26 mouse cellular contexts compared by ENCODE assay signal in genomic region chr1:36266293-36266692, GRCm38 (mm10). TPM values are rescaled to one million over a fixed set of nuclear protein-coding genes. Genes with fewer than 3 reads are reported as not detected.
A peak's percentile ranks its signal among the peaks of the same experiment; 100 is the strongest.
DNase-seq lines count a peak whose midpoint lies in the region; ATAC-seq and TF ChIP-seq lines count a peak whose summit lies in the region.
"Had no signal": no experiment of that assay in that cellular context is flagged by ENCODE, and none has a peak within 500 bp of the region (broad histone marks: within the 10 kb centered on the region; RNA-seq: fewer than 3 reads in every experiment).

No protein-coding gene starts in this region.

- TF ChIP-seq CTCF in spleen, adult 2 months (IDR thresholded peaks at IDR 0.05; ENCODE audit: extremely low read depth, insufficient read depth, insufficient read length, insufficient replicate concordance) = no peak

- ATAC-seq in inflammation-experienced regulatory T-cells, adult 6 months = no peak
- ATAC-seq: activated CD4-positive, CD25-positive, alpha-beta regulatory T cell, adult 4 months; forebrain, embryonic 14.5 days; liver, embryonic 12.5 days; midbrain, embryonic 13.5 days had no signal

- no peak for TF ChIP-seq POLR2A in spleen, adult 2 months (IDR thresholded peaks at IDR 0.05; ENCODE audit: low read depth, low read length)

- no peak for DNase-seq in spleen, adult 2 months (ENCODE audit: low read depth in 1 of 2, low spot score in 2 of 2)
- DNase-seq in spleen, postnatal 4 days (ENCODE audit: low spot score in 2 of 2) = no peak
- DNase-seq in cerebellum, adult 11 months = peak; percentile 86
- peak; percentile 95 for DNase-seq in cerebellum, adult 9-11 months
- DNase-seq in naive thymus-derived CD4-positive, alpha-beta T cell, adult 2 months (ENCODE audit: low read depth) = peak; percentile 36
- no peak for DNase-seq in heart, embryonic 10.5 days (ENCODE audit: low spot score)
- no peak for DNase-seq in layer of hippocampus, adult 11-12 months (ENCODE audit: low spot score)
- DNase-seq: adrenal gland, postnatal 14 days; B cell, adult 2 months; gastrocnemius, postnatal 10 days; heart, postnatal 10 days; kidney, adult 8-10 months; kidney, postnatal 14 days; layer of hippocampus, postnatal 36 days; lung, adult 18-20 months; lung, postnatal 10 days had no signal

- H3K27ac ChIP-seq in spleen, adult 2 months (ENCODE audit: insufficient read depth, low read length) = peak overlapping the region; percentile 83
- H3K27ac ChIP-seq in heart, embryonic 10.5 days = no peak overlapping the region
- H3K27ac ChIP-seq: embryonic facial prominence, embryonic 15.5 days; hindbrain, embryonic 12.5 days; limb, embryonic 13.5 days; liver, embryonic 12.5 days; midbrain, embryonic 13.5 days; neural tube, embryonic 13.5 days had no signal

- H3K36me3 ChIP-seq in spleen, adult 2 months (ENCODE audit: control insufficient read depth, insufficient read depth, low read length) = peaks cover 22% of the 10 kb centered on the region
- H3K36me3 ChIP-seq in heart, embryonic 10.5 days = no peaks in the 10 kb centered on the region
- H3K36me3 ChIP-seq: embryonic facial prominence, embryonic 15.5 days; heart, embryonic 12.5 days; hindbrain, embryonic 12.5 days; limb, embryonic 13.5 days; liver, embryonic 12.5 days; midbrain, embryonic 13.5 days; neural tube, embryonic 13.5 days had no signal

- H3K9me3 ChIP-seq in heart, embryonic 10.5 days = no peaks in the 10 kb centered on the region
- H3K9me3 ChIP-seq: embryonic facial prominence, embryonic 15.5 days; heart, embryonic 12.5 days; hindbrain, embryonic 12.5 days; limb, embryonic 13.5 days; liver, embryonic 12.5 days; midbrain, embryonic 13.5 days; neural tube, embryonic 13.5 days had no signal

- WGBS in spleen, adult 2 months = 45% methylated on average over 6 of the region's 6 CpGs
- WGBS in heart, embryonic 10.5 days = 81% methylated on average over 6 of the region's 6 CpGs

- peaks cover 53% of the 10 kb centered on the region for H3K4me1 ChIP-seq in spleen, adult 2 months (ENCODE audit: control insufficient read depth, insufficient read depth, insufficient read length)
- H3K4me1 ChIP-seq in heart, embryonic 10.5 days = peaks cover 24% of the 10 kb centered on the region

- no peaks in the 10 kb centered on the region for H3K27me3 ChIP-seq in spleen, adult 2 months (ENCODE audit: control insufficient read depth, insufficient read depth, low read length)
- peaks cover 27% of the 10 kb centered on the region for H3K27me3 ChIP-seq in heart, embryonic 10.5 days (ENCODE audit: insufficient read depth, poor library complexity, severe bottlenecking)

- no peak overlapping the region for H3K4me3 ChIP-seq in spleen, adult 2 months (ENCODE audit: extremely low read depth, insufficient read depth, insufficient read length)
- H3K4me3 ChIP-seq in heart, embryonic 10.5 days = no peak overlapping the region
- H3K4me3 ChIP-seq: embryonic facial prominence, embryonic 15.5 days; heart, embryonic 12.5 days; hindbrain, embryonic 12.5 days; limb, embryonic 13.5 days; liver, embryonic 12.5 days; midbrain, embryonic 13.5 days; neural tube, embryonic 13.5 days had no signal

RNA-seq across cellular contexts. Expression of gene Neurl3, which starts 8.2 kb away (rescaled TPM):
- 66.0 and 80.9 TPM in 2 replicates for polyA plus RNA-seq in spleen, adult 2 months (2012; rRNA removed)
- 1.6 and 2.3 TPM in 2 replicates for polyA plus RNA-seq in heart, embryonic 10.5 days (2016; fragmentation: Nextera tagmentation; extraction: Ambion mirVana)
- polyA plus RNA-seq in inflammation-experienced regulatory T-cells, adult 6 months (2017; shearing (Covaris generic)) = 100 to 1,000 TPM in 1 of 3 experiments, 10 to 100 TPM in 2; 23.0 to 132 (median 83.6) TPM

RNA-seq across cellular contexts. Expression of gene Uggt1, which starts 21.8 kb away (rescaled TPM):
- polyA plus RNA-seq in spleen, adult 2 months (2012; rRNA removed) = 13.5 and 15.9 TPM in 2 replicates
- polyA plus RNA-seq in heart, embryonic 10.5 days (2016; fragmentation: Nextera tagmentation; extraction: Ambion mirVana) = 45.8 and 51.9 TPM in 2 replicates
- polyA plus RNA-seq in inflammation-experienced regulatory T-cells, adult 6 months (2017; shearing (Covaris generic)) = 10 to 100 TPM; 22.5 to 27.7 (median 25.2) TPM

RNA-seq across cellular contexts. Expression of gene Arid5a, which starts 41.2 kb away (rescaled TPM):
- 29.6 and 39.6 TPM in 2 replicates for polyA plus RNA-seq in spleen, adult 2 months (2012; rRNA removed)
- polyA plus RNA-seq in heart, embryonic 10.5 days (2016; fragmentation: Nextera tagmentation; extraction: Ambion mirVana) = 5.3 and 6.7 TPM in 2 replicates
- 10 to 100 TPM; 75.9 to 89.1 (median 88.6) TPM for polyA plus RNA-seq in inflammation-experienced regulatory T-cells, adult 6 months (2017; shearing (Covaris generic))

Comparison
In these comparisons a context has a peak if more than half of its experiments do, and no peak if none do; other contexts are left out.
1. DNase-seq: peak in cerebellum, adult 11 months (single experiment), cerebellum, adult 9-11 months (single experiment) and naive thymus-derived CD4-positive, alpha-beta T cell, adult 2 months (single experiment); none in spleen, adult 2 months (0 of 2), spleen, postnatal 4 days (0 of 2), heart, embryonic 10.5 days (single experiment) and layer of hippocampus, adult 11-12 months (single experiment).